Mouse (Mus musculus): Measurements from ENCODE around the gene Carmil1. TPM values are rescaled to one million over a fixed set of nuclear protein-coding genes. Genes with fewer than 3 reads are reported as not detected.

The Carmil1 gene
- not detected in 2 replicates for polyA plus RNA-seq (2012; ENCODE audit: insufficient read depth, insufficient read length, low replicate concordance, missing spikeins)

DNA sequence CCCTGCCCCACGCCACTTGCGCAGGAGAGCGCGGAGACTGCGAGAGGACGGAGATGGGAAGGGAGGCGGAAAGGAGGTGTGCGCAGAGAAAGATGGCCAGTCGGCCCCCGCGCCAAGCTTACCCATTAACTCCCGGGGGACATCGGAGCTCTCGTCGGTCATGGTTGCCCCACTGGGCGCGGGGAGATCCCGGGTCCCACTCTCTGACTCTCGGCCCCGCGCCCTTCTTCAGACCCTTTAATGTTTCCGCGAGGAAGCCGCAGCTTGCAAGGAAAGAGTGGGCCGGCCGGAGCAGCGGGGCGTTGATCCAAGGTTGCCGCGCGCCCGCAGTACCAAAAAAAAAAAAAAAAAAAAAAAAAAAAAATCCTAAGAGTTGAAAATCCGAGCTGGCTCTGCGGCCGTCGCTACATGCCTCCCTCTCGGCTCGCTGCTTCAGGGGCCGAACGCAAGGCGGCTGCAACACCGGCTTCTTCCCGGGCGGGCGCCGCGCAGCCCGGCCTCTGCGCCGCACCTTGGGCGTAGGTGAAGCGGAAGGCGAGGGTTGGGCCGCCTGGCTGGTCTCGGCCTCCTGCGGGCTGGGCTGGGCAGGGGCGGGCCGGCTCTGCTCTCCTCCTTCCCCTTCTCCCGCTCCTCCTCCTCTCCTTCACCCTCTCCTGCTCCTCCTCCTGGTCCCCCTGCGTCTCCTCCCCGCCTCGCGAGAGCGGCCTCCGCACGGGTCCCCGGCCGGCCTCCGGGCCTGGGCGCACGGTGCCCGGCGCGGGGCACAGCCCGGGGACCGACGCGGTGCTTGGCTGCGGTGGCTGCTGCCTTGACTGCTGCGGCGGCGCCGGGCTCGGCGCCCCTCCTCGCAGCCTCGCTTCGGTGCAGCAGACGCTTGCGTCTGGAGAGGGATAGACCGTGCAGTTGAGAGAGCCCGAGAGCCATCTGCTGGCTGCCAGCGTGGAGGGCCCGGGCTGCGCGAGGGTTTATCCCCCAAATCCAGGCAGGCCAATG lies at the start of gene Carmil1:
Carmil1 (minus strand) TSS at position 357 of the 993 bp plus-strand sequence.
- WGBS: under 1% methylated on average over 96 of the region's 96 CpGs
- Histone ChIP-seq H3K4me3 (ENCODE audit: insufficient read depth, low read depth, low read length) (peak within 1 kb of the TSS; percentile 68), H3K27ac (ENCODE audit: insufficient read depth, low read depth, low read length) (peak within 1 kb of the TSS; percentile 87), H3K4me1 (ENCODE audit: control insufficient read depth, insufficient read depth, low read length) (peaks cover 4% of the 10 kb centered on the region; the same call in 1 of the 2 replicates)
- TF ChIP-seq POLR2A (IDR thresholded peaks at IDR 0.05; ENCODE audit: insufficient read depth, low read depth, low read length): peak; percentile 72; the same call in 1 of the 2 replicates
- peak; percentile 94 for TF ChIP-seq CTCF (IDR thresholded peaks at IDR 0.05; ENCODE audit: insufficient read depth, low read depth, low read length)

GRCm38 (mm10) chr13:24330128-24330527 lies 49.5 kb upstream of the Carmil1 start:
- TF ChIP-seq CTCF (IDR thresholded peaks at IDR 0.05; ENCODE audit: insufficient read depth, low read depth, low read length): no peak
- no peak for TF ChIP-seq POLR2A (IDR thresholded peaks at IDR 0.05; ENCODE audit: insufficient read depth, low read depth, low read length)

GRCm38 (mm10) chr13:24328036-24328817 lies 47.6 kb upstream of the Carmil1 start:
- WGBS: 87% methylated on average over 9 of the region's 9 CpGs
- Histone ChIP-seq H3K4me3 (ENCODE audit: insufficient read depth, low read depth, low read length) (no peak overlapping the region), H3K27ac (ENCODE audit: insufficient read depth, low read depth, low read length) (no peak overlapping the region), H3K4me1 (ENCODE audit: control insufficient read depth, insufficient read depth, low read length) (no peaks in the 10 kb centered on the region)
- TF ChIP-seq POLR2A (IDR thresholded peaks at IDR 0.05; ENCODE audit: insufficient read depth, low read depth, low read length): no peak

More at GRCm38 (mm10) chr13:24330128-24330527, 49.5 kb upstream of the Carmil1 start:
- Histone ChIP-seq H3K27ac (ENCODE audit: insufficient read depth, low read depth, low read length) (no peak overlapping the region), H3K4me1 (ENCODE audit: control insufficient read depth, insufficient read depth, low read length) (no peaks in the 10 kb centered on the region), H3K4me3 (ENCODE audit: insufficient read depth, low read depth, low read length) (no peak overlapping the region)
- 78% methylated on average over 4 of the region's 4 CpGs for WGBS

GRCm38 (mm10) chr13:24327201-24327600 lies 46.6 kb upstream of the Carmil1 start, which contains the start of gene Cmah:
TSS of gene Cmah (plus strand) at chr13:24327404.
- TF ChIP-seq CTCF (IDR thresholded peaks at IDR 0.05; ENCODE audit: insufficient read depth, low read depth, low read length) (no peak), POLR2A (IDR thresholded peaks at IDR 0.05; ENCODE audit: insufficient read depth, low read depth, low read length) (no peak)
- no peak within 1 kb of the TSS for H3K27ac ChIP-seq (ENCODE audit: insufficient read depth, low read depth, low read length)
- WGBS: 92% methylated on average over 5 of the region's 5 CpGs
- H3K4me1 ChIP-seq (ENCODE audit: control insufficient read depth, insufficient read depth, low read length): no peaks in the 10 kb centered on the region
- H3K4me3 ChIP-seq (ENCODE audit: insufficient read depth, low read depth, low read length): no peak within 1 kb of the TSS

DNA sequence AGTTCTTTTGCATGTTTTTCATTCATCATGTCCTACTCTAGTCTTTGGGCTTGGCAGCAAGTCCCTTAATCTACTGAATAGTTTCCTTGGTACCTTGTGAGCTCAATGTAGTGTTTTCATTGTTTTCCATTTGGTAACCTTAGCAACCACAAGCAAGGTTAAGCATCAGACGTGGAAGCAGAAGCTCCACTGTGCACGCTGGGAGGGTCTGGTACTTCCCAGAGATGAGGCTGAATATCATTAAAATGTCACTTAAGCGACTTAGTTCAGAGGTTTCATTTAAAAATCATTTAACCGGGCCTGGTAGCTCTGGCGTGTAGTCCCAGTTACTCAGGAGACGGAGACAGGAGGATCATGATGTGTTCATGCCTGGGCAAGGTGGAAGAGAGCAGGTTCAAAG lies 40.7 kb upstream of the Carmil1 start:
- Histone ChIP-seq H3K27ac (ENCODE audit: insufficient read depth, low read depth, low read length) (no peak overlapping the region), H3K4me3 (ENCODE audit: insufficient read depth, low read depth, low read length) (no peak overlapping the region), H3K4me1 (ENCODE audit: control insufficient read depth, insufficient read depth, low read length) (no peaks in the 10 kb centered on the region)
- WGBS: 46% methylated on average over 6 of the region's 6 CpGs
- no peak for TF ChIP-seq POLR2A (IDR thresholded peaks at IDR 0.05; ENCODE audit: insufficient read depth, low read depth, low read length)
- TF ChIP-seq CTCF (IDR thresholded peaks at IDR 0.05; ENCODE audit: insufficient read depth, low read depth, low read length): no peak

GRCm38 (mm10) chr13:24318618-24319017 lies 38.0 kb upstream of the Carmil1 start:
- no peaks in the 10 kb centered on the region for H3K4me1 ChIP-seq (ENCODE audit: control insufficient read depth, insufficient read depth, low read length)
- no peak for TF ChIP-seq POLR2A (IDR thresholded peaks at IDR 0.05; ENCODE audit: insufficient read depth, low read depth, low read length)
- TF ChIP-seq CTCF (IDR thresholded peaks at IDR 0.05; ENCODE audit: insufficient read depth, low read depth, low read length): no peak
- WGBS: 17% methylated on average over 4 of the region's 4 CpGs
- H3K27ac ChIP-seq (ENCODE audit: insufficient read depth, low read depth, low read length): no peak overlapping the region
- no peak overlapping the region for H3K4me3 ChIP-seq (ENCODE audit: insufficient read depth, low read depth, low read length)

- 31% methylated on average over 3 of the region's 3 CpGs for WGBS
- Histone ChIP-seq H3K4me1 (ENCODE audit: control insufficient read depth, insufficient read depth, low read length) (no peaks in the 10 kb centered on the region), H3K4me3 (ENCODE audit: insufficient read depth, low read depth, low read length) (no peak overlapping the region), H3K27ac (ENCODE audit: insufficient read depth, low read depth, low read length) (no peak overlapping the region)
- TF ChIP-seq CTCF (IDR thresholded peaks at IDR 0.05; ENCODE audit: insufficient read depth, low read depth, low read length): no peak
- no peak for TF ChIP-seq POLR2A (IDR thresholded peaks at IDR 0.05; ENCODE audit: insufficient read depth, low read depth, low read length)
These were observed 36.0 kb upstream of the Carmil1 start for GRCm38 (mm10) chr13:24316563-24316962.

GRCm38 (mm10) chr13:24311011-24311940 lies 30.7 kb upstream of the Carmil1 start:
- no peak for TF ChIP-seq POLR2A (IDR thresholded peaks at IDR 0.05; ENCODE audit: insufficient read depth, low read depth, low read length)
- TF ChIP-seq CTCF (IDR thresholded peaks at IDR 0.05; ENCODE audit: insufficient read depth, low read depth, low read length): no peak
- Histone ChIP-seq H3K27ac (ENCODE audit: insufficient read depth, low read depth, low read length) (no peak overlapping the region), H3K4me3 (ENCODE audit: insufficient read depth, low read depth, low read length) (no peak overlapping the region), H3K4me1 (ENCODE audit: control insufficient read depth, insufficient read depth, low read length) (no peaks in the 10 kb centered on the region)
- WGBS: 89% methylated on average over 8 of the region's 8 CpGs

Data from olfactory bulb, adult 2 months (tissue).